Mouse (Mus musculus) naive thymus-derived CD4-positive, alpha-beta T cell, adult 2 months (primary cell): ENCODE results near the gene Aicda.
A peak's percentile ranks its signal among the peaks of the same experiment; 100 is the strongest.
"Not testable (repeated sequence)": the region's sequence is repeated elsewhere in the genome, so short reads cannot be mapped to it uniquely, and the experiment has no call there.

Source experiments
- DNase-seq: peaks from one replicate; pipeline ENCODE4 v3.0.0-alpha.2; 2011; ENCODE audit warnings: low read depth

The Aicda gene

DNA sequence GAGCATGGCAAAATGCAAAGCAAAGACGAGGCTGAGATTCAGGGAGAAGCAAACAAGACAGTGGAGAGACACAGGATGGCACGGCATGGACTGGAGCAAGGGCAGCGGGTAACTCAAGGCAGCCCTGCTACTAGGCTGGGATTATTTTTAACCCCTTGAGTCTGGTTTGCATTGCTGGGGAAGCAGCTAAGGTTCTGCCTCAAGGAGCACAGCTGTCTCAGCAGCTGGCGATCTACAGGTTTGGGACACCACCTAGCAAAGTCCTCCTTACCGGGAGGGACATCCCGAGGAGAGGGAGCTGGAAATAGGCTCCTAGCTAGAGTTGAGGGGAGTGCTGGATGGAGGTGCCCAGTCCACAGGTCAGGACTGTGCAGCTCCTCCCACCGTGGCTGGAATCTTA lies 1.7 kb downstream of the Aicda start:
- no peak for DNase-seq

DNA sequence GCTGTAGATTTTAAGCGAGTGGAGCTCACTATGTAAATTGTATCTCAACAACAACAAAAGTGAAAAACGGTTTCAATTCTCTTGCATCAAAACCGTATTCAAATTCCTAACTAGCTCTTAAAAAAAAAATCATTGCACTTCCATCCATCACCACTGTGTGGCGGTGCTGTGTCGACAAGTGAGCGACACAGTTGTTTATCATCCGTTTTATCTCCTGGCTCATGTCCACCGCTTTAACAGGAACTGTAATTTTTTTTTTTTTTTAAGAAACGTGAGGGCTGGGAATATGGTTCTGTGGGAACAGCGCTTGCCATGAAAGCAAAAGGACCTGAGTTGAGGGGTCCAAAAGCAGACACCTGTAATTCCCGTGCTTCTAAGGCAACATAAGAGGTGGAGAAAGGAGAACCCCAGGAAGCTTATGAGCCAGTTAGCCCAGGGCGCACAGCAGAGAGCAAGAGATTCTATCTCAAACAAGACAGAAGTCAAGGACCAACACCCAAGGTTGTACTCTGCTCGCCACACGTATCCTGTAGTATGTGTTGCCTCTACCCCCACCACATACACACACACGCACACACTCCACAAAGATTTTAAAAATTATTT lies 3.5 kb downstream of the Aicda start:
- peak; percentile 82 for DNase-seq

DNA sequence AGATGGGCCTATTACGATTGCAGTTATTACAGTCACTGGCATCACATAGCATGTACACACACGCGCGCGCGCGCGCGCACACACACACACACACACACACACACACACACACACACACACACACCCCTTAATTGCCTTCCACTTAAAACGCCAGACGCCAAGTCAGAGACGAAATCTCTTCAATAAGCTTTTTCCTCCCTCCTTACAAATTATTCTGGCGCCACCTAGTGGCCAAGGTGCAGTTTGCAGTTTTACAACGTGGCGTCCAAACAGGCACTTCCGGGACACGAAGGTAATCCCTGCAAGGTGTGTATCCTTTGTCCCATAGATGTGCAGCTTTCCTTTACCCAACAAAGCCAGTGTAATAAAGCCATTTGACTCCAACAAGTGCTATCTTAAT lies 6.8 kb downstream of the Aicda start:
- peak; percentile 90 for DNase-seq

DNA sequence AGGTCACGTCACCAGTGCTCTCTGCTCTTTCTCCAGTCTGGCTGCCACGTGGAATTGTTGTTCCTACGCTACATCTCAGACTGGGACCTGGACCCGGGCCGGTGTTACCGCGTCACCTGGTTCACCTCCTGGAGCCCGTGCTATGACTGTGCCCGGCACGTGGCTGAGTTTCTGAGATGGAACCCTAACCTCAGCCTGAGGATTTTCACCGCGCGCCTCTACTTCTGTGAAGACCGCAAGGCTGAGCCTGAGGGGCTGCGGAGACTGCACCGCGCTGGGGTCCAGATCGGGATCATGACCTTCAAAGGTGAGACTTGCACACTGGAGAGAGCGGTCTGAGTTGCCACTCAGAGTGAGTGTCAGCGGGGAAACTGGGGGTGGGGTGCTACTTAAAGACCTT lies 7.4 kb downstream of the Aicda start:
- no peak for DNase-seq

GRCm38 (mm10) chr6:122562463-122562862 lies 8.9 kb downstream of the Aicda start:
- DNase-seq: peak; percentile 77

GRCm38 (mm10) chr6:122565070-122565784 lies 11.6 kb downstream of the Aicda start:
- no peak for DNase-seq

DNA sequence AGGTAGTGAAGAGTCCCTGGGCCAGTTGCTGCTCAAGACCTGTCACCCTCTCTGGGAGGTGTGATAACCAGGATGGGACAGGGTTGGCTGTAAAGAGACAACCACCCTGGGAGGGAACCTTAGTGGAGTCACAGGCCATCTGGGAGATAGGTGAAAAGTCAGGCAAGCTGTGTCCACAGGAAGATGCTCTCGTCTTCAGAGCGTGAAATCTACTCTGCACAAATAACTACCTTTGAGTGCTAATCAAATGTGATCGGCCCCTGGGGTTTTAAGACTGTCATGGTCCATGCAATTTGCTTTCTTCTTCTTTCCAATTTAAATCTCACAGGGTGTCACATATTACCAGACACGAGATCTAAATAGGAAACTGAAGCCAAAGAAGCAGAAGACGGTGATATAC lies 15.5 kb downstream of the Aicda start:
- DNase-seq: no peak

- no peak for DNase-seq
Measured at GRCm38 (mm10) chr6:122569762-122570161, 16.2 kb downstream of the Aicda start.

DNA sequence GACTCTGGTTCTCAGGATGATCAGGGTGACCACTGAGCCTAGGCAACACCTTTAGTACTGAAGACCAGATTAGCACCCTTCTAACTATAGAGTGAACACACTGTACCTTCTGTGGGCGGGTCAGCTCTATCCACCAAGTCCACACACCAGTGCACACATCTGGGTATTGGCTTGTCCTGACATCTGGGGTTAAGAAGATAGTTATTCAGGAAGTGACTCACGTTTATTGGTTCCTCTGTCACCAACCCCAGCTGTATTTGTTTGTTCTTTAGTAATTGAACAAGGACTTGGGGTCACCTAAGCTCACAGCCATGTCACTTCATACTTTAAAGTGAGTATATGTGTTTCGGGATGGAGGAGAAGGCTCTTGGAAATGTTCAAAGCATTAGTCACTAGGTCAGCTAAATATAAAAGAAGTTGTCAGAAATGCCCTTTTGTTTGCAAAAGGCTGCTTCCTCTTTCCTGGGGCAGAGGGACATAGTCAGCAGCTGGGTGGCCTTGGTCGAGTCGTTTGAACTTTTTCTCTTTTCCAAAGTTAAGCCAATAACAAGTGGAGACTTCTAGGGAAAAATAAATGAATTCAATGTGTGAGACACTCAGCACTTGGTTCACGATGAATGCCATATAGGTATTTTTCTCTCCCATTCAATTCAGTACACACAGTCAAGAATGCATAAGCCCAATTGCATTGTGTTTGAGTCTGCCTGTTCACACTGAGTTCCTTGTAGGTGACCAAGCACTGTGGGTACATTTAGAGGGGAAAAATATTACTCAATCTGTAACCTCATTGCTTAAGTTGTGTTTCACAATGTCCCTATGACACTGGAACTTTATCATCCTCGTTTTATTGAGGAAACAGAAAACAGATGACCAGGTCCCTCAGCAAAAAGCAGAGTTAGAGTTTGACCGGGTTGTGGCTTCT lies 17.4 kb downstream of the Aicda start:
- no peak for DNase-seq

DNA sequence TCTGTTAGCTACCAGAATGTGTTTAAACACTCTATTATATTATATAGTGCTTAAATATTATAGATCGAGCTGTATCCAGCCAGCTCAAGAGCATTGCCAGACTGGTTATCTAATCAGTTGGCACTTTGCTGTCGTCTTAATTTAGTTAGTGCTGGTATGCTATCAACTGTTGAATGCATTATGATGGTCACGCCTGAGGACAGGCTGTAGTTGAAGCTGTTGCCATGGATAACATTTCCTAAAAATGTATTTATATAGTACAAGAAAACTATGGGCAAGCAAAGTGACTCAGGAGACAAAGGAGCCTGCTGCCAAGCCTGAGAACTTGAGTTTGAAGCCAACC lies 18.0 kb downstream of the Aicda start:
- DNase-seq: no peak

DNA sequence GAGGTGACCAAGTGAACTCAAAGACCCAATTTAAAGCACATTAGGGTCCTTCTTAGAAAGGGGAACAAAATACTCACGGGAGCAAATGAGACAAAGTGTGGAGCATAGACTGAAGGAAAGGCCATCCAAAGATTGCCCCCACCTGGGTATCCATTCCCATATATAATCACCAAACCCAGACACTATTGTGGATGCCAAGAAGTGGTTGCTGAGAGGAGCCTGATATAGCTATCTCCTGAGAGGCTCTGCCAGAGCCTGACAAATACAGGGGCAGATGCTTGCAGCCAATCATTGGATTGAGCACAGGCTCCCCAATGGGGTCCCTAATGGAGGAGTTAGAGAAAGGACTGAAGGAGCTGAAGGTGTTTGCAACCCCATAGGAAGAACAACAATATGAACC lies 21.4 kb downstream of the Aicda start:
- not testable (repeated sequence) for DNase-seq

DNA sequence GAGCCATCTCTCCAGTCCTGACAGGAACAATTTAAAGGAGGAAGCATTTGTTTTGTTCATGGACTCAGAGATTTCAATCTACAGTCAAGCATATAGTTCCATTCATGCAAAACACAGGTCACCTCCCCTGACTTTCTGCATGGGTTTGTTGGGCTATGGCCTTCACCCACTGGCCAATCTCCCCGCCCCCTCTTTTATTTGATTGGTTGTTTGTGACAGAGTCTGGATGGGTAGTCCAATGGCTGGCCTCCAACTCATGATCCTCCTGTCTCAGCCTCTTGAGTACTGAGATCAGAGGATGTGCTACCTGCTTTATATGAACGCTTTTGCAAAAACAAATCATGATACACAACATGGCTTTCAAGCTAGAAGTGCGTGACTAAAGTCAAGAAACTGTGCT lies 23.4 kb downstream of the Aicda start:
- no peak for DNase-seq

DNA sequence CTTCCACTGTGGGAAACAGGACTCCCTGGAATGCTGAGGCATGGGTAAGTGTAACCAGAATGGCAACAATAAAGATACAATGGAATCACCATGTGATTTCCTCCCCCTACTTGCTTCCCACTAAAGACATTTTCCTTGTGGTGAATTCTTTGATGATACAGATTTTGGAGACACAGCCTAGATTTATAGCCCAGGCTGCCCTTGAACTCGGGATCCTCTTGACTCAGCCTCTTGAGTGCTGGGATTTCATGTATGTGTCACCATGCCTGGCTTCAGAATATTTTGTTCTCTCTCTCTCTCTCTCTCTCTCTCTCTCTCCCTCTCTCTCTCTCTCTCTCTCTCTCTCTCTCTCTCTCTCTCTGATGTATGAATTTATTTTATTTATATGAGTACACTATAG lies 25.5 kb downstream of the Aicda start:
- no peak for DNase-seq

DNA sequence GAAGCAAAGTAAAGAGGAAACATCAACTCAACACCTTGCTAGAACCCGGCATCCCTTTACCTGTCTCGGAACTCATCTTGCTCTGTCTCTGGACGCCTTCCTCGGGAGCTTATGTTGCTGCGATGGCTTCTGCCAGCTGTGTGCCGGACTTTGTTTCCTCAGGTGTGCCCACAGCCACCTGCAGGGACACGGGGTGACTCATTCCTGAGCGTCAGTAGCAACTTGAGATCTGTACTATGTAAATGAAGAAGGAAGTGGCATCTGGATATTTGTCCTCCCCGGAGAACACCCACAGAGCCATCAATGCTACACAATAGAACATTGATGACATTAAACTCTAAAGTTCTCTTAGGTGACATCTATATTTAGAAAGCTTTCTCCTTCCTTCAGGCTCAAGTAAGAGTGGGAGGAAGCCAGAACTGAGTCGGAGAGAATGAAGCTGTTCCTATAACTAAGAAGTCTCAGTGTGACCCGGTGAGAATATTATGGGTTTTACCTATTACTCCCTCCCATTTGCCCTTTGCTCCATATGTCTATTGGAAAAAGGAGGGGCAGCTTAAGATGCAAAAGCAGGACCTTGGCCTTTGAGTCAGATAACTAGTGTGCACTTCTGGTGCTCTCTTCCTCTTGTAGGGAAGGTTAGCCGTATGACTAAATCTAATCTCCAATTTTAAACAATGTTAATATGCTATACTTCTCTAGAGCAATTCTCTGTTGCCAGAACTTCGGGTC lies 37.6 kb downstream of the Aicda start:
- DNase-seq: no peak

DNA sequence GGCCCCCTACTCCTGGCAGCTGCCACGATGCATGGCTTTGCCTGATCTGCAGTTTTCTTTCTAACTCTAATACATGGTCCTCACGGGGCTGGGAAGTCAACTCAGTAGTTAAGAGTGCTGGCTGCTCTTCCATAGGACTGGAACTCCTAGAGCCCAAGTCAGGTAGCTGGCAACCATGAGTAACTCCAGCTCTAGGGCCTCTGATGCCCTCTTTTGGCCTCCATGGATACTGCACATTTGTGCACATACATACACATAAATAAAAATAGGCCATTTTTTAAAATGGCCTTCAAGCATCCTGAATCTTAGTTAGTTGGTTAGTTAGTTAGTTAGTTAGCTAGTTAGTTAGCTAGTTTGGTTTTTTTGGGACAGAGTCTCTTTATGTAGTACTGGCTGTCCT lies 39.3 kb downstream of the Aicda start:
- DNase-seq: no peak

DNA sequence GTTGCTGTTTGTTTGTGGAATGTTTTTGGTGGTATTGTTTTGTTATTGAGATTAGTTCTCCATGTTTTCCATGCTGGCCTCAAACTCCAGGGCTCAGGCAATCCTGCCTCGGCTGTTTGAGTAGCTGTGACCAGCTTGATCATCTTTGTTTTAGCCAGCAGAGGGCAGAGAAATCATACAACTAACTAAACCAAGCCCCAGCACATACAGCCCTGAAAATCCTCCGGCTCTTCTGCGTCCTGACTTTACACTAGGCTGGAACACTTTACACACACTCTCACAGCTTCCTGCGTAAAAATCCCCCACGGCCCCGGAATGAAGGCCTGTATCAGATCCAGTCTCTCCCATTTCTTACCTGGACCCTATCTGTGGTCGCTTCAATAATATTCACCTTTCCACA lies 42.0 kb downstream of the Aicda start:
- peak; percentile 31 for DNase-seq

DNA sequence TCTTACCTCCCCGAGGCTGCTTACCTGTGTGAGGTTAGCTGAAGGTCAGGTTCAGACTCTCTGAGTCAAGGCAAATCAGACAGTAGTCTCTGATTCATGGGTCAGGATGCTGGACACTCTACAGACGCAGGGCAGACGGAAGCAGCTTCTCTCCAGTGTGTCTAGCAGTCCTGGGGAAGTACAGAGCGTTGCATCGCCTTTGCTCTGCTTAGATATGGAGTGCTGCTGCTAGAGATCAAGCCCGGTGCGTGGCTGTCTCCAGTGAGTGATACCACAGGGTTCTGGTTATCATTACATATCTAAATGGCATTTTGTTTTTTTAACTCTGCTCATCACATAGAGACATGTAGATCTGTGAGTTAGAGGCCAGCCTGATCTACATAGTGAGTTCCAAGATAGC lies 43.0 kb downstream of the Aicda start:
- DNase-seq: no peak

DNA sequence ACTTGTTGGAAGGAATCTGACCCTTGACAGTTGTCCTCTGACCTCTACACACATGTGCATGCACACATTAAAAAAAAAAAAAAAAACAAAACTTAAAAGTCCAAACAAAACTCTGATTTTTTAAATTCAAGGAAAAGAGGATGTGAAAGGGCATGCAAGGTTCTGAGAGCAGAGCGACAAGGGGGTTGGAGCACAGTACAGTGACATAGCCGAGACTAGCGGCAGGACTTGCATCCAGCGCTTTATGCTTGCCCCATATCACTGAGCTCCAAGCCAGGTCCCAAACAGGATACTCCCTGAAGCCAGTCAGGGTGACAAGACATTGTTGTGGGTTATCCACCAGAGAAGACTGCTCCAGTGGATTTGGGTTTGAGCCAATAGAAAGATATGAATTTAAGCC lies 44.4 kb downstream of the Aicda start:
- no peak for DNase-seq

- DNase-seq: no peak
Measured at GRCm38 (mm10) chr6:122598436-122598835, 44.8 kb downstream of the Aicda start.

DNA sequence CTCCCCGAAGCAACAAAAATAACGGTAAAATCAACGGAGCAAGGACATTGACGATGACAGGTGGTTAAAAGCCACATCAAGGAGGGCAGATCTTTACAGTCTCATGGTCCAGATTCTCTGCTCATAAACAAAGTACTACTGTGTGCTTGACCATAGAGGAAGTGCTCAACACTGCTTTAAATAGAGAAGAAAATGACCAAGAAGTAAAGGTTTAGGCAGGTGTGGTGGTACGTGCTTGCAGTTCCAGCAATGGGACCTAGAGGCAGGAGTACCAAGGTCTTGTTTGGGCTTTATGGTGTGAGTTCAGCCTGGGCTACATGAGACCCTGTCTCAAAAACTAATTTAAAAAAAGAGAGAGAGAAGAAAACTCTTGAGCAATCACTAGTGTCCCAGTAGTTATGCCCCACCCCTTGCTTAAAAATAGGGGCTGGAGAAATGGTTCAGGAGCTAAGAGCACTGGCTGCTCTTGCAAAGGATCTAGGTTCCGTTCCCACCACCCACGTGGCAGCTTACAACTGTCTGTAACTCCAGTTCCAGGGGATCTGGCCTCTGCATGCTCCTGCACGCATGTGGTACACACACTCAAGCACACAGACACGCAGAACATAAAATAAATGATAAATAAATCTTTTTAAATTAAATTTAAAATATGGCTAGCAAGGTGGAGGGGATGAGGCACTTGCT lies 45.6 kb downstream of the Aicda start:
- no peak for DNase-seq

- no peak for DNase-seq
Measured at GRCm38 (mm10) chr6:122600066-122600646, 46.6 kb downstream of the Aicda start.
